Mouse (Mus musculus): ENCODE measurements at regions not wholly inside any gene's neighbourhood (a gene's known extent, or its start where the extent isn't known, plus 50 kb on each side); places are given as distances from the start of the nearest gene placed in this dataset.

DNA sequence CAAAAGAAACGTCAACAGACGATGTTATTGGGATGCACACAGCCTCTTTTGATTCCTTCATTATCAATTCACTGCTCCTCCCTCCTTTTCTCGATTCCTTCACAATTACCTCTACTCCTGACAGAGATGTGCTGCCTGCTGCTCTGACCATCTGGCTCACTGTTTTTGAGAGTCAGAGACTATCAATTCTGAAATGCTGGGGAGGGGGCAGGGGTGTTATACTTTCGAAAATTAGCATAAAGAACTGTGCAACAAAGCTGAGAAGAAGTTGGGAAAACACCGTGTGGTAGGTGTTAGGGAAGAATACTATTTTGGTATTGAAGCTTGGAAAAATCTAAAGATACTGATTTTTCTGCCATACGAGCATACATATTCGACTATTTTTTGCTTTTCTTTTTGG, 96.4 kb downstream of the Nedd1 start:
- DNase-seq (ENCODE audit: low spot score), result no peak

DNA sequence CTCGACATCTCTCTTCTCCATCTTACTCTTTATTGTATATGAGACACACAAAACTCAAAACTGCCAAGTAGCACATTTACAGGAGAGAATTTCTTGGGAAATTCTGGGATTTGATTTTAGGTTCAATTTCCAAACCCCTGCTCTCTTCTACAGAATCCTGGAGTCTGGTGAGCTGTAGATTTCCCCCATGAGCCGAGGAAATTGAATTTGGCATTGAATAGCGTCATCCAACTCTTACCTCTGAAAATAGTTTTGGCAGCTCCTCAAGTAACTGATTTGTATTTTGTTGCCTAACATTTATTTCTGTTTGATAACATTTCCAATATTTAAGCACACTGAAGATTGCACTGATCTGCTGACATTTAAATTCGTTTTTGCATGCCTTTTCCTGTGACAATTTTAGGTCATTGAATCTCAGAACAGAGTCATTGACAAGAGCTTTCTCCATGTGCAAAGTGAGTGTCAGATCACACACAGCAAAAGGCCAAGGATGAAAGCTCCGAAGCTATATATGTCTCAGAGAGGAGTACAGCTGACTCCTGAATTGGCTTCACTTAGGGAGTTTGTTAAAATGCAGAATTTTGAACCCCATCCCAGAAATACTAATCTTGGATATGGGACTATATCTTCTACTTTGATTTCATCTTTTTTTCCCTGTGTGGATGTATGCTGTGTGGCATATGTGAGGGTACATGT, 106.4 kb downstream of the Nedd1 start:
- no peak for DNase-seq (ENCODE audit: low spot score)

DNA sequence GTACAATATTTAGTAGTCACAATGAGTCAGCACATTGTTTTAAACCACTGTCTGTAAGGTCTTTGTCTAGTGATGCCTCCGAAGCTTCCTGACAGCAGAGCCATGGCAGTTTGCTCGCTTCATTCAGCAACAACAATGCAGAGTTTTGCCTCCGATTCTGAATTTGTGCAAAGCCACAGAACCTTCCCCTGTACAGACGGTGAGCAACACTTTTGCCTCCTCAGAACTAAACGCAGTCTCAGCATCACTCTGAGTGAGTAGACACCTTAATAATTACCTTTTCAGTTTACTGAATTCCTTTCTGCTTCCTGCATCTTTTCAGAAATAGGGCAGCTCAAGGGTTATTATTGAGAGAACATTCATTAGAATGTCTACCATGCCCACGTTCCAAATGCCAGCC, 107.9 kb downstream of the Nedd1 start:
- no peak for DNase-seq (ENCODE audit: low spot score)

DNA sequence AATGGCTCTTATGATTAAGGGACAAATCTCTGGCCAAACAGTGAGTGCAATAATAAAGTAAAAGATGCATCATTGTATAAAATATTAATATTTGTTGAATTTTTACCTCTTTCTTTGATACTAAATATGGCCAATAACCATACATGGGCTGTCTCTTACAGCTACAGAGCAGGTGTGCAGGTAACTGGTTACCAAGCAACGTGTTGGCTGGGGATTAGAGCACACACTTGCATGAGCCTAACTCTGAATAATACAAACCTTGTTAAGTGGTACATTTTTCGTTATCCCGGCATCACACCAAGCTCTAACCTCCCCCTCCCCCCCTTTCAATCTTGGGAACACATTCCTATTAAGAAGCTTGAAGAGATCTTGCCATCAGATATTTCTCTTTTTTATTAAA, 111.2 kb downstream of the Nedd1 start:
- DNase-seq (ENCODE audit: low spot score), result no peak

DNA sequence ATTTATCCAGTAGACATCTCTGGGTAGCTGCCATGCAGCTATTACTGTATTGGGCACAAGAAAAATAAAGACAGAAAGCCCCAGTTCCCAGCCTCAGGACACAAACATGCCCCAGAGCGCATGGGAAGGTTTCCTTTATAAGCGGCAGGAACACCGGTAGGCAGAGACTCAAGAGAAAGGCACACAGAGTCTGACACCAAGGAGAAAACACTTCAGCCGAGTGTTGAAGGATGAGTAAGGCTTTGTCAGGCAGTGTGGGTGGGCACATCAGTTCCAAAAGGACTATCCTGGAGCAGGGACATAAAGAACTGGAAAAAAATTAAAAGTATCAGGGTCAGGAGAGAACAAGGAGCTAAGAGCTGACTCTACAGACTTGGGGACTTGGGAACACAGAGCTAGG, 115.5 kb downstream of the Nedd1 start:
- DNase-seq (ENCODE audit: low spot score), result no peak

DNA sequence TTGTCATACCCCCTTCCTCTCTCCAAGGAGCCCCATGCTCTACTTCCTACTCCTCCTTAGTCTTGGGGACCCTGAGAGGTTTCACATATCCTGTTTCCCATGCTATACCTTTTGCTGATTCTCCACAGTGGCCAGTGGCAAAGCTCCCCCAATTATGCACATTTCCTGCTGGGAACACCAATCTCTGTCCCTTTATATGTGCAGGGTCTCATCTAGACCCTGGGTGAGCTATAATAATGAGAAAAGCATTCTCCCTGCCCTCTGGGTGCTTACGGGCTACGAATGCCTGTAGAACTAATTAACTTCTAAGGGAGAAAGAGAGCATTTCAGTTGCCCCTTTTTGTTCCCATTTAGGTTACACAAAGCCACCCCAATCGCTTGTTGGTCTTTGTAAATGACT, 116.6 kb downstream of the Nedd1 start:
- no peak for DNase-seq (ENCODE audit: low spot score)

DNA sequence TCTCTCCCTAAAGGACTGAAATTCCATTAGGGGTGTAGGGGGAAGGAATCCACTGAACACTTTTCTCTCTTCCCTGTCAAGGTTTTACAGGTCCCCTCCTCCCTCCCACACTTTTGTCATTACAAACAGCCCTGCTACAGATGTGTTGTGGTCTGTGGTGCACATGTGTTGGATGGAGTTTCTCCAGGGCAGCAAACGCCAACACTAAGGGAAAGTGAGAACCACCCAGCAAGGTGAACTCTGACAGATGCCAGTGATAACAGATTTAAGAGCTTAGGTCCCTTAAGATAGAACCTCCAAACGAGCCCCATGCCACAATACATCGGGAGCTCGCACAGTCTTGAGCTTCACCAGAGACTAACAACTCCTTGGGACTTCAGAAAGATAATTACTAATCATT, 122.1 kb downstream of the Nedd1 start:
- no peak for DNase-seq (ENCODE audit: low spot score)

DNA sequence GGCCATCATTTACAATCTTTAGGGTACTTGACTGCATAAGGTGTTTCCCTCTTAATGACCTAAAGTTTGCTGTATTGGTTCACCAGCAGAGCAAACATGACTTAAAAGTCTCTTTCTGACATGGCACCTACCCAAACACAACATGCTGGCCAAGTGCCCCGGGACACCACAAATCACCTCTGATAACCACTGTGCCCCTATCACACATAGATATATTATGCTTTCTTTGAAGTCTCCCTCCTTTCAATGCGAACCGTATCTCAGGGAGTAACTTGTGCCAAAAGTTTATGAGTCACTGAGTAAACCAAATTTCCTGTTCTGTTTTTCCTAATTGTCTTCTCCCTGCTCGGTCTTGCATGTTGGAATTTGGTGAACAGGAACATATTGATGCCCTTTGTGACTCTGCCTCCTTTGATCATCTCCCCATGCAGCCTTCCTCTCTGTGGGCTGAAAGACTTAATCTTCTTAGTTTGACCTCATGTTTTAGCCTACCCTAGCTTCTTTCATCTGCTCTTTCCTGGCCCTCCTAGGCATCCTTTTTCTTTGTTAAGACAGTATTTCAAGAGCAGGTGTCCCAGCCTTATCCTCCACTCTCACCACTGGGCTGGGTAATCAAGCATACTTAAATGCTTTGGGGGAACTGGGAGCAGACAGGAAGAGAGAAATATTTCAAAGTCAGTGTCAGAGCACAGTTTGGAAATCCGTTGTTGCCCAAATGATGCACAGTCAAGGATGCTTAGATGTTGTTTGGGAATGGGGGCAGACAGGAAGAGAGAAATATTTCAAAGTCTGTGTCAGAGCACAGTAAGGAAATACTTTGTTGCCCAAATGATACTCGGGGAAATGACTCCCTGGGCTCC, 126.5 kb downstream of the Nedd1 start:
- DNase-seq (ENCODE audit: low spot score), result no peak

DNA sequence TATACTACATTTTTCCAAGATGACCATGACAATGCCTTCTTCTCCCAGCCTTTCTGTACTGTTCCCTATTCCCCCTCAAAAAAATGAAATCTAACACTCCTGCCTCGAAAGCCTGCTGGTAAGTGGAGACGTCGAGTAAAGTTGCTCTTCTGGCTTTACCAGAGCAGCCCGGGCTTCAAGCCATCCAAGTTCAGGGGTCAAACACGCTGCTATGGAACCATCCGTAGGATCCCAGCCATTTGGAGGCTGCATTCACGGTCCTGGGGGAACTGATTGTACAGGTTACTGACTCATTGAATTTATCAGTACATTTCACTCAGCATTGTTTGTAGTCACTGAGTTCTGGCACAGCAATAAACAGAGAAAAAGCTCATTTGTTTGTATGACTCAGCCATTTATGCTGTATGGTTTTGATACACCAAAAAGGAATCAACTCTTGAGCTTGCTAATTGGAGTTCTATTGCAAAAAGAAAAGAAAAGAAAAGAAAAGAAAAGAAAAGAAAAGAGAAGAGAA, 128.2 kb downstream of the Nedd1 start:
- DNase-seq (ENCODE audit: low spot score), result no peak

DNA sequence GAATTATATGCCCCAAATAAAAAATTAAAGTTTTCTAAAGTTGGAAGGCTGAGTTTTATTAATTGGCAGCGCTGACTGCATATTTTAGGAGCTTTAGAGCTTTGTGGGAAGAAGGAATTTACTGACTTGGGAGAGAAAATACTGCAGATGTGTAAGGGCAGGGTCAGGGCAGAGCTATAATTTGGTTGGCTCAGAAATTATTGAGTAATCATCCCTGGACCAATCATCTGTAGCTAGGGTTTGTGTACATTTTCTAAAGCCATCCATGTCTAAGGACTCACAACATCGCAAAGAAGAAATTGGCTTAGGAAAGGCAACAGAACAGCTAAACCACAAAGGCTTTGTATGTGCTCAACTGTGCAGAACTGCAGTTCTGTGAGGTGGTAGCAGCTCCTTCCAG, 143.3 kb downstream of the Nedd1 start:
- DNase-seq (ENCODE audit: low spot score), result no peak

DNA sequence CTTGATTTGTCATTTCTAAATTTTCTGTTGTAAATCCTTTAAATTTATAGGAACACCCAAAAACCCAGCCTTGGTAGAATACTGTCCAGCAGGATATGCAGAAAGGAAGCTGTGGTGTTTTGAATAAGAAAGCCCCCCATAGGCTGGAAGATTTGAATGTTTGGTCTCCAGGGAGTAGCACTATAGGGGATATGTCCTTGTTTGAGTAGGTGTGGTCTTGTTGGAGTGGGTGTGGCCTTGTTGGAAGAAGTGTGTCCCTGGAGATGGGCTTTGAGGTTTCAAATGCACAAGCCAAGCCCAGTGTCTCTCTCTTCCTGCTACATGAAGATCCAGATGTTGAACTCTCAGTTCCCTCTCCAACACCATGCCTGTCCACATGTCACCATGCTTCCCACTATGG, 151.7 kb downstream of the Nedd1 start:
- no peak for DNase-seq (ENCODE audit: low spot score)

DNA sequence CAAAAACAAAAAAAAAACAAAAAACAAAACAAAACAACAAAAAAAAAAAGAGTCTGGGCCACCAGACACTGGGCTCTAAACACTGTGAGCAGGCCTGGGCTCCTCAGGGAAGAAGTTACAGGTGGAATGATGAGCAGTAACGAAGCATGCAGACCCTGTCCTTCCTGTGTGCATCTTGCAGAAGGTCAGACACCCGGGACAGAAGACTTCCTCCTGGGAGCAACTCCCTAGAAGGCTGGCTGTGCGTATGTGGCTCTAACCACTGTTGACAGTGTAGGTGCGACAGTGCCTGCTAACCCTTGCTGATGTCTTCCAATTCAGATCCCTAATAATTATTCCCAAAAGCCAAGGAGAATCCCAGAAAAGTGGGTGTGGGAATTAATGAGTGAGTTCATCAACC, 164.8 kb downstream of the Nedd1 start:
- no peak for DNase-seq (ENCODE audit: low spot score)

DNA sequence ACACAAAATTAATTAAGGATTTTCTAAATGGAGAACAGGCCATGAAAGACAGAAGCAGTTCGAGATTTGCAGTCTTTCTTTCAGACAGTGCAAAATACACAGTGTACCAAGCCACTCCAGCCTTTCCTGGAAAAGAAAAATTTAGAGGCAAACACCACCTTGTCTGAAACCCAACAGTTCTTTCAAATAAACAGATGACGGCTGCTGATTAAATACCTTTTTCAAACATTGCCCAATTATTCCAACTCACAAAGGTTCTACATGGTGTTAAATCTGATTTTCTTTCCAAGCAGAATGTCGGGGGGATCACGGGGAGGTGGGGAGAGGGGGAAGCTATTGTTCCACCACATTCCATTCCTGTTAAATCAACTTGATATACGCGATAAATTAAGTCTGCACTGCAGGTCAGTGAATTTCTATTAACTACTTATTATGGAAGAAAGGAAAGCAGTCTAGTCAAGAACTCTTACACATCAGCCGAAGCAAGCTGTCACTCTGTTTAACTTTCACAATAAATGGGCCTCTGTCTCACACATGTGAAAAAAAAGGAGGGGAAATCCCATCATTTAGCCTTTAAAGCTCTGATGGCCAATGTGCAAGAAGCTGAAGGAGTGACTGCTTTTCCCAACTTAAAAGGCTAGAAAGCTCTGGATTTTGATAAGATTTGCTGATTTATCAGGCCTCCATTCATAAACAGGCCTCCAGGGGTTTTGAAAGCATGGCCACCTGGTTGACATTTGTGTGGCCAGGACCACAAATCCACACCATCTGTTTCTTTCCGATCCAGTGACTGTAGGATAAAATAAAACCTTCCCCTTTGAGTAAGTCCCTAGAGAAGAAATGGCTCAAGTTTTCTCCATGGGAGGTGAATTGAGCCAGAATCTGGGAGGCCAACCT, 165.4 kb downstream of the Nedd1 start:
- no peak for DNase-seq (ENCODE audit: low spot score)

DNA sequence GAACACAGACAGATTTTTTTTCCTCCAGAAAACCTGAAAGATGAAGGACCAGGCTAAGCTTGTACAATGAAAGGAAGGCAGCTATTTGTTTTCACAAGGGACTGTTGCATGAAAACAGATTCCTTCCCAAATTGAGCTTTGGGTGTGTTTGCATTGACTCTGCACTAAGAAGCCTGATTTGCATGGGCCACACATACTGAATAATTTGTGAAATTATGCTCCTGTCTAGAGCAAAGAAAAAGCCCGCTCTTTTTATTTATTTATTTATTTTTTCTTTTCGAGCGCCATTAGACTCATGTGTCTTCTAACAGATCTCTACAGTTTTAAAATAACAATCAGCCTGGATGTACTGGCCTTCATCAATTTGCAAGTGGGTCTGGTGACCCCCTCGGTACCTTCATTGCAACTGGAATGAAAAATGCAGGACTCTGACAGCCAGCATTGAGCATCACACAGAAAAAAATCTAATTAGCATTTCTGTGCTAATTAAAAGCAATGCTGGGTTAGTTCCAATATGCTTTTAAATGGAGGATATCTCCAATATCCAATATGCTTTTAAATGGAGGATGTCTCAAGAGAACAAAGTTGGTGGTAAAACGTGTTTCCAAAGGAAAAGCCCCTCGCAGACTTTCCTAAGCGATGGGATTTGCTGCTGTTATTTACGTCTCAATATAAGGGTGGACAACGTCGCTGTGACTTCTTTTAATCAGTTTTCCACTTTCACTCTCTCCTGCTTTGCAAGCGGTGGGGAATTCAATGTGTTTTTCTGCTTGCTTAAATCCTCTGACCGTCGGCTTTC, 166.3 kb downstream of the Nedd1 start:
- no peak for DNase-seq (ENCODE audit: low spot score)

DNA sequence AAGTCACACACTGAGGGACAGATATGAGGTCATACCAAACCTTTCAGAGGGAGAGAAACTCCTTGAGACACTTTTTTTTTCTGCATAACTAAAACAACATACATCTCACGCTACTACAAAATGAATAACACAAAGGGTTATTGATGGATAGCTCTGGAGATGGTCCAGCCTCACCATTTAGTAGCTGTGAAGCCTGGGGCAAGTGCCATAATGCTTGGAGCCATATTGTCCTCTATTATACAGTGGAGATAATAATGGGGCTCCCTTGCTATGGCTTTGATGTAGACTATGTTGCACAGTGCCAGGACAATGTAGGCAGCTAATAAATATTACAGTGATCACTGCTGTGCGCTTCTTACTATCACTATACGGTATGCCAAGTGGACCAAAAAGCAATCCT, 168.3 kb downstream of the Nedd1 start:
- no peak for DNase-seq (ENCODE audit: low spot score)

DNA sequence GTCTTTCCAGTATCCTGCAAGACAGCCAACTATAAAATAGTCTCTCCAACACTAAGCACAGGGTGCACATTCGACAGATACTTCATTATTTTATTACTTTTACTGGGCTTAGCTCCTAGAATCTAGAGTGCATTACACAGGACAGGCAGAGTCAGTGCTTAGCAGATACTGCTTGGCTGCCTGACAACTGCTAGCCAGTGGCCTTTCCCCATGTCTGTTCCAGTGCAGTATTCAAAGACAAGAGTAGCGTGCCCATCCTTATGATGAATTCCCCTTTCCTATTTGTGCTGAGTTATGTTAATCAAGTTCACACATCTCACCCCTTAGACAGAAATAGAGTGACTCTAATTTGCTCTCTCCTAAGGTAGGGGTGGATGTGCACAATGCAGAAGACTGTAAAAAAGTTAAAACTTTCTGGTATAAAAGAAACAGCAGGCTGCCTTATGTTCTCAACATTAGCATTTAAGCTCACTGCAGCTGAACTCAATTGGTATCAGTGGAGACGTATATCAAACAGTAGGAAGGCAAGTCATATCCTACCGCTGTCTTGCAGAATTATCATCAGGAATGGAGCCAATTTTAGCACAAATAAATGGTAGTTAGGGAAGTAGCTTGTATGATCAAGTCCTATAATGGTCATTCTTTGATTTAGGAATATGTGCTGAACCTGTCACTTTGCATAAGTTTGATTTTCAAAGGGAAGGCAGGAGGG, 173.2 kb downstream of the Nedd1 start:
- DNase-seq (ENCODE audit: low spot score), result no peak

DNA sequence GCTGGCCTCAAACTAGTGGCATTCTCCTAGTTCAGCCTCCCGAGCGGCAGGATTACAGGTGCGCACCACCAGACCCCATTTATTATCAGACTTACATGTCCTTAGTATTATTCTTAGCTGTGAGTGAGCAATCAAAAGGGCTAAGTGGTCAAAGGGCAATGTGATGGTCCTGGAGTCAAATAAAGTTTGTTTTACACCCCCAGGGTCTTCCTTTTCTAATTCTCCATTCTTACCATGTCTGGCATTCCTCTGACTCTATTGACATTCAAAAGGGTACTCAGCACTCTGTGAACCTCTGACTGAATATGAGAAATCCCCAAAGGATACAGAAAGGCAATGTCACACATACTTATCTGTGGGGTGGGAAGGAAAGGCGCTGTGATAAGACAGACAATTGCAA, 183.8 kb downstream of the Nedd1 start:
- DNase-seq (ENCODE audit: low spot score), result no peak

DNA sequence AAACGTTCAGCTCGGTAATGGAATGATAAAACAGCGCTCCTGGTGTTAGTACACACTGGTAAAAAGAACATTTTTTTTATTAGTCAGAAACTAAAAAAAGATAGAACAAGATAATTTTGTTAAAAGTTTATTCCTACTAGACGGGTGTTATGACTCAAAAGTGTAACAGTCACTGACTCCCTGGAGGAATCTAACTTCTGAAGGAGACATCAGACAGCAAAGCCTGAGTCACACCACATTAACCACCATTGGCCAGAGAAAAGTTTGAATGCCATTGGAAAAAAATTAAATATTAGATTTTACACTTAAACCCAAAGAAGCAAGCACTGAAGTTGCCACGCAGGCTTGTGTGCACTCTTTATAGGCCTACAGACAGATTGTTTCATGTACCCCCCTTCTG, 205.3 kb downstream of the Nedd1 start:
- DNase-seq (ENCODE audit: low spot score), result no peak

DNA sequence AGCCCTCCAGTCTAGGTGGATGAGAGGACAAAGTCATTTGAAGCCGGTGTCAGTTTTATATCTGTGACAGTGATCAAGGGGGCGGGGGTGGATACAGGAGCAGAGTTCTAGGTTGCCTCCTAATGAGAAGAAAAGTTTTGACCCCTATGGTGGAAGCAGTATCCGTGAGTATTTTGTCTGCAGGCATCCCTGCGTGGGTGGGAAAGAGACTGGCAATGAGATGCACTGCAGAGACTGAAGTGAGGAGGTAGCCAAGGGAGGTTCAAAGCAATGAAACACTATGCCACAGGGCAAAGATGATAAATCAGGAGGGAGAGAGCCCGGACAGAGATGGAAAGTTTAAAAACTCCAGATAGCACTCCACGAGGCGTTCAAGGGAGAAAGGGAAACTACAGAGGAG, 210.5 kb downstream of the Nedd1 start:
- DNase-seq (ENCODE audit: low spot score), result no peak

DNA sequence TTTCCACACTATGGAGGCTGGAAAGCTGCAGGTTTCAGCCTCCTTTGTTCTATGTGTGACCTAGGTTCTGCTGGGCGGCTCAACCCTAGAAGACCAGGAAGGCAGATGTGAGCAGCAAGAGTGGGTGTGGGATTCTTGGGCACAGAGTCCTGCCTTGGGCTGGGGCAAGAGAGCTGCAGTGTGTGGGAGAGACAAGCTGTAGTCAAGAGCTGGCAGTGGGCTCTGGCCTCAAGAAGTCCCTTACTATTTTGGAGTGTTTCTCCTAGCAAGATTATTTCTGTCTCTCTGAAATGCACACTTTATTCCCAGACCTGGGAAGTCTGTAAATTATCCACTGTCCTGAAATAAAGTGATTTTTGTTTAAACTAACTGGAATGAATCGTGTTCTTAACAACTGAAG, 211.5 kb downstream of the Nedd1 start:
- no peak for DNase-seq (ENCODE audit: low spot score)

DNA sequence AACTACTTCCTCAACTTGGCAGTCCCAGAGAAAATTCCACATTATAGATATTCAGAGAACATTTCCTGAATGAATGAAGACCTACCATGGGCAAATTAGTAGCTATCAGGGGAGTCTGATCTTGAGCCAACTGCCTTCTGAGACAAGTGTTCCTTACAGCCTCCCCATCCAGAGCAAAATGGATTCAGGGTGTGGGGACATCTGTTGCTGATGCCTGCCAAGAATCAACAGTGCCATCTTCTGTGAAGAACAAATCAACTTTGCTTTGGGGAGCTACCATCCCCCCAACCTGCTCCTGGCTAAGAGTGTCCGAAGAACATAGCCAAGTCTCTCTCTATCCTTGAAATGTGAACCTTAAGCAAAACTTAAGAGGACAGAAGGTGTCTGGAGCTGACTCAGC, 217.9 kb downstream of the Nedd1 start:
- DNase-seq (ENCODE audit: low spot score), result no peak

All from c-Kit-positive CD71-positive TER-119-positive erythroid progenitor cells, embryonic 14.5 days (primary cell).